Mouse (Mus musculus) lung, postnatal 0 days (tissue): ENCODE results near the gene Urah.

Source experiments
- CTCF ChIP-seq: IDR thresholded peaks from 2 replicates; pipeline ENCODE4 v1.5.1; 2016; ENCODE audit warnings: antibody characterized with exemption, mild to moderate bottlenecking
- EP300 ChIP-seq: IDR thresholded peaks from 2 replicates; pipeline ENCODE4 v1.6.1; 2016; ENCODE audit warnings: antibody characterized with exemption, mild to moderate bottlenecking, control low read depth

GRCm38 (mm10) chr7:140821305-140821652 lies 13.5 kb upstream of the Urah start:
- TF ChIP-seq CTCF, result no peak
- TF ChIP-seq EP300, result no peak
